Mouse (Mus musculus) monocyte, adult 5-6 weeks (primary cell): Measurements from ENCODE around the gene Cyb5r2. TPM values are rescaled to one million over a fixed set of nuclear protein-coding genes. Genes with fewer than 3 reads are reported as not detected.

Experiments
- ATAC-seq: fragments of 153-309, 156-312 bp; replicated peaks from 2 replicates; pipeline ENCODE4 v1.8.0; 2017; ENCODE audit warnings: mild to moderate bottlenecking; ENCODE audit not compliant: low TSS enrichment, insufficient number of reproducible peaks, severe bottlenecking, poor library complexity, low FRiP score
- total RNA-seq: library from RNA; stranded (forward); fragments of 200-1000, 200-491, 200-594 nt; gene quantifications from 3 replicates; pipeline ENCODE4 v1.2.3, GENCODE M21; 2017

Cyb5r2 gene
- total RNA-seq, 1 experiment from 2014 or later, result not detected

- no peak for ATAC-seq
Observed at GRCm38 (mm10) chr7:107733162-107733561, 24.7 kb downstream of the Cyb5r2 start.

- ATAC-seq, result no peak
Observed at GRCm38 (mm10) chr7:107730587-107730986, 27.2 kb downstream of the Cyb5r2 start.

GRCm38 (mm10) chr7:107727538-107727937 lies 30.3 kb downstream of the Cyb5r2 start:
- no peak for ATAC-seq

GRCm38 (mm10) chr7:107722536-107722935 lies 35.3 kb downstream of the Cyb5r2 start:
- ATAC-seq, result no peak

GRCm38 (mm10) chr7:107720771-107721170 lies 37.1 kb downstream of the Cyb5r2 start:
- ATAC-seq, result no peak

GRCm38 (mm10) chr7:107714067-107714466 lies 43.8 kb downstream of the Cyb5r2 start:
- ATAC-seq, result no peak

- ATAC-seq, result no peak
Observed at GRCm38 (mm10) chr7:107712743-107713142, 45.1 kb downstream of the Cyb5r2 start.

- peak; percentile 78 for ATAC-seq
Observed at GRCm38 (mm10) chr7:107708491-107709112, 49.2 kb downstream of the Cyb5r2 start.

- peak; percentile 83 for ATAC-seq
Observed at GRCm38 (mm10) chr7:107707650-107708049, 50.2 kb downstream of the Cyb5r2 start.

- ATAC-seq, result no peak
Observed at GRCm38 (mm10) chr7:107705941-107706340, 51.9 kb downstream of the Cyb5r2 start.

GRCm38 (mm10) chr7:107702461-107703380 lies 55.1 kb downstream of the Cyb5r2 start:
- no peak for ATAC-seq

- no peak for ATAC-seq
Observed at GRCm38 (mm10) chr7:107700646-107701045, 57.2 kb downstream of the Cyb5r2 start.

- no peak for ATAC-seq
Observed at GRCm38 (mm10) chr7:107699926-107700325, 57.9 kb downstream of the Cyb5r2 start.

Other genes with a start within 250 kb of the Cyb5r2 start
- not detected in 3 replicates for gene Olfml1, start 190.6 kb downstream of the Cyb5r2 start, total RNA-seq
- gene Ppfibp2, start 162.8 kb downstream of the Cyb5r2 start, total RNA-seq, result 7.1 to 20.0 TPM (median 12.9 TPM) in 3 replicates
- gene 5330417H12Rik, start 132.9 kb downstream of the Cyb5r2 start, total RNA-seq, result not detected in 3 replicates
- gene Ovch2, start 43.2 kb upstream of the Cyb5r2 start, total RNA-seq, result not detected in 3 replicates
- gene Olfr467, start 54.2 kb upstream of the Cyb5r2 start, total RNA-seq, result not detected in 3 replicates
- gene Olfr469, start 67.5 kb upstream of the Cyb5r2 start, total RNA-seq, result 0.29 TPM in 1 of 3 replicates, not detected in the others
- gene Olfr470, start 89.5 kb upstream of the Cyb5r2 start, total RNA-seq, result not detected in 3 replicates
- gene Olfr472, start 139.9 kb upstream of the Cyb5r2 start, total RNA-seq, result not detected in 3 replicates
- not detected in 3 replicates for gene Olfr473, start 172.4 kb upstream of the Cyb5r2 start, total RNA-seq
- gene Olfr474, start 196.6 kb upstream of the Cyb5r2 start, total RNA-seq, result not detected in 3 replicates
- not detected in 3 replicates for gene Olfr476, start 206.8 kb upstream of the Cyb5r2 start, total RNA-seq
- gene Olfr477, start 228.7 kb upstream of the Cyb5r2 start, total RNA-seq, result not detected in 3 replicates